Mouse (Mus musculus) right cerebral cortex, postnatal 4 days (tissue): ENCODE results near the gene Rad23b.
"Not testable (repeated sequence)": the region's sequence is repeated elsewhere in the genome, so short reads cannot be mapped to it uniquely, and the experiment has no call there.

Source experiments
- DNase-seq: peaks from one replicate; pipeline ENCODE4 v3.0.0-alpha.2; 2022

Gene Rad23b

GRCm38 (mm10) chr4:55349452-55350218 lies at the start of gene Rad23b:
Gene Rad23b, plus strand, starts transcription at chr4:55350043.
- peak; percentile 100 for DNase-seq

GRCm38 (mm10) chr4:55304121-55304520 lies 45.7 kb upstream of the Rad23b start:
- no peak for DNase-seq

GRCm38 (mm10) chr4:55306636-55307035 lies 43.2 kb upstream of the Rad23b start:
- DNase-seq = no peak

GRCm38 (mm10) chr4:55316726-55317125 lies 33.1 kb upstream of the Rad23b start:
- DNase-seq = no peak

- not testable (repeated sequence) for DNase-seq
These were observed 31.5 kb upstream of the Rad23b start for GRCm38 (mm10) chr4:55318350-55318749.

GRCm38 (mm10) chr4:55325786-55326518 lies 23.9 kb upstream of the Rad23b start:
- no peak for DNase-seq

GRCm38 (mm10) chr4:55327508-55327907 lies 22.3 kb upstream of the Rad23b start:
- DNase-seq = no peak

- DNase-seq = no peak
These were observed 21.4 kb upstream of the Rad23b start for GRCm38 (mm10) chr4:55328471-55328870.

- DNase-seq = not testable (repeated sequence)
These were observed 20.9 kb upstream of the Rad23b start for GRCm38 (mm10) chr4:55328928-55329327.

- DNase-seq = no peak
These were observed 20.1 kb upstream of the Rad23b start for GRCm38 (mm10) chr4:55329621-55330346.

- DNase-seq = no peak
These were observed 14.6 kb upstream of the Rad23b start for GRCm38 (mm10) chr4:55335030-55335770.

- no peak for DNase-seq
These were observed 10.9 kb upstream of the Rad23b start for GRCm38 (mm10) chr4:55338905-55339304.

GRCm38 (mm10) chr4:55339388-55339787 lies 10.5 kb upstream of the Rad23b start:
- no peak for DNase-seq

GRCm38 (mm10) chr4:55341797-55342196 lies 8.0 kb upstream of the Rad23b start:
- no peak for DNase-seq

- DNase-seq = no peak
These were observed 7.2 kb upstream of the Rad23b start for GRCm38 (mm10) chr4:55342602-55343001.

- no peak for DNase-seq
These were observed 6.6 kb upstream of the Rad23b start for GRCm38 (mm10) chr4:55343287-55343686.

- DNase-seq = no peak
These were observed 938 bp upstream of the Rad23b start for GRCm38 (mm10) chr4:55348759-55349451.

- peak; percentile 38 for DNase-seq
These were observed 532 bp downstream of the Rad23b start for GRCm38 (mm10) chr4:55350219-55350931.

- DNase-seq = no peak
These were observed 1.2 kb downstream of the Rad23b start for GRCm38 (mm10) chr4:55351037-55351436.

GRCm38 (mm10) chr4:55351860-55352259 lies 2.0 kb downstream of the Rad23b start:
- no peak for DNase-seq

GRCm38 (mm10) chr4:55354038-55354437 lies 4.2 kb downstream of the Rad23b start:
- DNase-seq = no peak
